Mouse (Mus musculus): Measurements from ENCODE around the gene Gemin5.
"Not testable (repeated sequence)": the region's sequence is repeated elsewhere in the genome, so short reads cannot be mapped to it uniquely, and the experiment has no call there.

Gene Gemin5

GRCm38 (mm10) chr11:58168167-58168915 is at the start of gene Gemin5:
TSS of gene Gemin5 (minus strand) at chr11:58168539.
- peak; percentile 77 for DNase-seq (ENCODE audit: low spot score)

GRCm38 (mm10) chr11:58216823-58217222 is 48.5 kb upstream of the Gemin5 start:
- DNase-seq (ENCODE audit: low spot score): no peak

- no peak for DNase-seq (ENCODE audit: low spot score)
Measured at GRCm38 (mm10) chr11:58215814-58216213, 47.5 kb upstream of the Gemin5 start.

GRCm38 (mm10) chr11:58215049-58215430 is 46.7 kb upstream of the Gemin5 start:
- not testable (repeated sequence) for DNase-seq (ENCODE audit: low spot score)

GRCm38 (mm10) chr11:58214391-58215048 is 46.2 kb upstream of the Gemin5 start:
- DNase-seq (ENCODE audit: low spot score): peak; percentile 94

- no peak for DNase-seq (ENCODE audit: low spot score)
Measured at GRCm38 (mm10) chr11:58213673-58214342, 45.5 kb upstream of the Gemin5 start.

GRCm38 (mm10) chr11:58211682-58212067 is 43.3 kb upstream of the Gemin5 start:
- no peak for DNase-seq (ENCODE audit: low spot score)

GRCm38 (mm10) chr11:58211062-58211681 is 42.8 kb upstream of the Gemin5 start:
- DNase-seq (ENCODE audit: low spot score): no peak

GRCm38 (mm10) chr11:58210321-58210886 is 42.1 kb upstream of the Gemin5 start:
- DNase-seq (ENCODE audit: low spot score): no peak

GRCm38 (mm10) chr11:58201052-58201451 is 32.7 kb upstream of the Gemin5 start:
- no peak for DNase-seq (ENCODE audit: low spot score)

- no peak for DNase-seq (ENCODE audit: low spot score)
Measured at GRCm38 (mm10) chr11:58200226-58200625, 31.9 kb upstream of the Gemin5 start.

GRCm38 (mm10) chr11:58199229-58200037 is 31.1 kb upstream of the Gemin5 start, which contains the start of the genes Igtp and Irgm2:
TSS of gene Igtp (plus strand) at chr11:58199556.
TSS of gene Irgm2 (plus strand) at chr11:58199618.
- peak; percentile 90 for DNase-seq (ENCODE audit: low spot score)

- DNase-seq (ENCODE audit: low spot score): no peak
Measured at GRCm38 (mm10) chr11:58198663-58199062, 30.3 kb upstream of the Gemin5 start.

- DNase-seq (ENCODE audit: low spot score): no peak
Measured at GRCm38 (mm10) chr11:58193860-58194520, 25.7 kb upstream of the Gemin5 start.

GRCm38 (mm10) chr11:58193326-58193725 is 25.0 kb upstream of the Gemin5 start:
- no peak for DNase-seq (ENCODE audit: low spot score)

- no peak for DNase-seq (ENCODE audit: low spot score)
Measured at GRCm38 (mm10) chr11:58189675-58190074, 21.3 kb upstream of the Gemin5 start.

GRCm38 (mm10) chr11:58183579-58183978 is 15.2 kb upstream of the Gemin5 start:
- DNase-seq (ENCODE audit: low spot score): peak; percentile 9

GRCm38 (mm10) chr11:58180756-58181155 is 12.4 kb upstream of the Gemin5 start:
- no peak for DNase-seq (ENCODE audit: low spot score)

- not testable (repeated sequence) for DNase-seq (ENCODE audit: low spot score)
Measured at GRCm38 (mm10) chr11:58179986-58180385, 11.6 kb upstream of the Gemin5 start.

GRCm38 (mm10) chr11:58179563-58179962 is 11.2 kb upstream of the Gemin5 start:
- DNase-seq (ENCODE audit: low spot score): peak; percentile 86

All from lung, postnatal 25 days (tissue).